Mouse (Mus musculus) limb, embryonic 13.5 days (tissue): ENCODE measurements around the gene Loxl1. TPM values are rescaled to one million over a fixed set of nuclear protein-coding genes. Genes with fewer than 3 reads are reported as not detected.
A peak's percentile ranks its signal among the peaks of the same experiment; 100 is the strongest.

Experiments used
- ATAC-seq: fragments of 200-750 bp; cut with Nextera tagmentation; 2 replicates; pipeline ENCODE4 v1.8.0; 2017; ENCODE audit warnings: low read depth, moderate number of reproducible peaks, moderate TSS enrichment; ENCODE audit not compliant: low FRiP score
- H3K27ac ChIP-seq: fragments of 300-500 bp; sonication (generic); 2 replicates; pipeline ENCODE4 v1.5.1; 2015; ENCODE audit warnings: inconsistent platforms, mild to moderate bottlenecking, moderate library complexity
- H3K27me3 ChIP-seq: fragments of 300-500 bp; sonication (generic); 2 replicates; pipeline ENCODE4 v1.6.1; 2015; ENCODE audit warnings: mild to moderate bottlenecking, inconsistent platforms
- H3K36me3 ChIP-seq: fragments of 300-500 bp; sonication (generic); 2 replicates; pipeline ENCODE4 v1.6.1; 2015; ENCODE audit warnings: inconsistent platforms, mild to moderate bottlenecking, moderate library complexity
- H3K4me1 ChIP-seq: fragments of 300-500 bp; sonication (generic); 2 replicates; pipeline ENCODE4 v1.6.1; 2015; ENCODE audit warnings: inconsistent platforms
- H3K4me2 ChIP-seq: fragments of 300-500 bp; sonication (generic); replicated peaks from 2 replicates; pipeline ENCODE4 v1.6.1; 2015; ENCODE audit warnings: inconsistent platforms, mild to moderate bottlenecking, moderate library complexity
- H3K4me3 ChIP-seq: fragments of 300-500 bp; sonication (generic); 2 replicates; pipeline ENCODE4 v1.5.1; 2015; ENCODE audit warnings: moderate library complexity, mild to moderate bottlenecking, inconsistent platforms
- H3K9ac ChIP-seq: fragments of 300-500 bp; sonication (generic); 2 replicates; pipeline ENCODE4 v1.6.1; 2015; ENCODE audit warnings: mild to moderate bottlenecking, inconsistent platforms
- H3K9me3 ChIP-seq: fragments of 300-500 bp; sonication (generic); 2 replicates; pipeline ENCODE4 v1.6.1; 2016; ENCODE audit warnings: inconsistent platforms
- WGBS: fragments of 180-500 bp; shearing (Covaris S2); methylation state at CpG from one replicate; pipeline ENCODE4 v1.1.7; 2015; 5-methylcytosine and 5-hydroxymethylcytosine counted together
- polyA plus RNA-seq: library from polyadenylated mRNA; unstranded; fragments of >200 nt; fragmentation: Nextera tagmentation; extraction: Ambion mirVana; gene quantifications from 2 replicates; pipeline ENCODE4 v1.2.1, GENCODE M21; 2015

Gene Loxl1
- polyA plus RNA-seq, 1 experiment from 2014 or later = 51.3 TPM

DNA sequence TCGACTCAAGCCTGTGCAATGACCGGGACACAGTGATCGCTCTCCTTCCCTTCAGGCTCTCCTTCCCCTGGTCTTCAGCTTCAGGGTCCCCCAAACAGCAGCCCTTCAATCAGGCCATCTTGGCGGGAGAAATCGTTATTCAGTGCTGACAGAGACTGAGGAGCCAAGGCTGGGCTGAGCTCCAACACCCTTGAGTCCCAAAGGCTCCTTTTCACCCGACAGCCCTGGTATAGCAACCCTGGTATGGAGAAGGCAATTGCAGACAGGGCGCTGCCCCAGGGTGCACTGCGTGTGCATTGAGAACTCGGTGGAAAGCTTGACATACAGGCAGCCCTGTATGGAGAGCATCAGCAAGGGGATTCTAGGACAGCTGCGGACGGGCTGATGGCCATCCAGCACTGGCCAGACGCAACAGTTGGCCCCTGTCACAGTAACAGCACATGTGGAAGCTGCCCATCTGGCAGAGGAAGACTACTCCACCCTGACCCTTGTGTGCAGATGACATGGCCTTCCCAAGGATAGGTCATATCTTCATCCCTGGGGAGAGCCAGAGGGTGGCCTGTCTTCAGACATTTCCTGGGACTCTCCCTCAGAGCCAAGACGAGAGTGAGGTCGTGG lies 2.8 kb downstream of the Loxl1 start:
- H3K9me3 ChIP-seq = no peaks in the 10 kb centered on the region
- H3K36me3 ChIP-seq = peaks cover 10% of the 10 kb centered on the region
- H3K4me2 ChIP-seq = peak overlapping the region; percentile 79
- WGBS = 73% methylated on average over 14 of the region's 14 CpGs
- H3K27me3 ChIP-seq = peaks cover 9% of the 10 kb centered on the region; the same call in 1 of the 2 replicates
- peaks cover 94% of the 10 kb centered on the region for H3K4me1 ChIP-seq
- H3K4me3 ChIP-seq = peak overlapping the region; percentile 22
- ATAC-seq = no peak
- no peak overlapping the region for H3K27ac ChIP-seq
- H3K9ac ChIP-seq = peak overlapping the region; percentile 55

DNA sequence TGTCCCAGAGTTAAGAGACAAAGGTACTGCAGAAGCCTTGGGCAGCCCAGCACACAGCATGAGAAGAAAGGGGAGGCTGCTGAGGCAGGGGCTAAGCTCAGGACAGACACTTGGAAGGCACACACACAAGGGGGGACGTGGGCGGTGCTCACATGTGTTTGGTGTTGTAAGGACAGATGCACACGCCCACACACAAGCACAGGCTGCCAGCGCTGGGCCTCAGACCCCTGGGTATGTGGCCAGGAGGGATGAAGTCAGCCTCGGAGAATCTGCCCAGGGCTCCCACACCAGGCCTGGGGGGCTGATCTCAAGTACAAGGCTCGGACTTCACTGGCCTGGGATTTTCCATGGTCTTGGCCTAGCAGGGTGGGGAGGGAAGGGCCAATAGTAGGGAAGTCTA lies 4.6 kb downstream of the Loxl1 start:
- 26% methylated on average over 6 of the region's 6 CpGs for WGBS
- H3K36me3 ChIP-seq = peaks cover 10% of the 10 kb centered on the region
- H3K4me2 ChIP-seq = peak overlapping the region; percentile 79
- peak overlapping the region; percentile 51; the same call in 1 of the 2 replicates for H3K9ac ChIP-seq
- H3K4me3 ChIP-seq = 0 out of 2 replicates have a peak overlapping the region, but pooled peaks have one; percentile 12
- peaks cover 94% of the 10 kb centered on the region for H3K4me1 ChIP-seq
- H3K27me3 ChIP-seq = peaks cover 9% of the 10 kb centered on the region; the same call in 1 of the 2 replicates
- peak overlapping the region; percentile 52; the same call in 1 of the 2 replicates for H3K27ac ChIP-seq
- no peak for ATAC-seq
- no peaks in the 10 kb centered on the region for H3K9me3 ChIP-seq

DNA sequence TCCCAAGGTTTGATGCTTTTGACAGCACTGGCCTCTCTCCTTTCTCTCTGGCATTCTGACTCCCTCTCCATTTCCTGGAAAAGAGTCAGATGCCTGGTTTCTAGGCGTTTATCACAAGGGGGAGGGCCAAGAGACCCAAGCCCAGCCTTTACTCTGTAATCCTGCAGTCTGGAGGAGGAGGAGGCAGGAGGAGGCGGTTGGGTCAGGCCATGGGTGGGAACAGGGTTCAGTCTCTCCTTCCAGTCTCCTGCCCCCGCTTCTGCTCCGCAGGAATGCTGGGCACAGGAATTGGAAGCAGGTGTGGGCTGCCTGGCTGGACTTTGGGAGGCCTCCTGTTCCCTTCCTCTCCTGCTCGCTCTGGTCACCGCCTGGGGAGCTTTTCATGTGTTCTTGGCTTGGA lies 7.3 kb downstream of the Loxl1 start:
- H3K4me3 ChIP-seq = no peak overlapping the region
- peak overlapping the region; percentile 17; the same call in 1 of the 2 replicates for H3K4me2 ChIP-seq
- no peaks in the 10 kb centered on the region for H3K27me3 ChIP-seq
- H3K36me3 ChIP-seq = peaks cover 15% of the 10 kb centered on the region
- H3K27ac ChIP-seq = peak overlapping the region; percentile 59; the same call in 1 of the 2 replicates
- no peak for ATAC-seq
- 4% methylated on average over 6 of the region's 6 CpGs for WGBS
- H3K9me3 ChIP-seq = no peaks in the 10 kb centered on the region; the same call in 1 of the 2 replicates
- peak overlapping the region; percentile 19; the same call in 1 of the 2 replicates for H3K9ac ChIP-seq
- H3K4me1 ChIP-seq = peaks cover 76% of the 10 kb centered on the region

DNA sequence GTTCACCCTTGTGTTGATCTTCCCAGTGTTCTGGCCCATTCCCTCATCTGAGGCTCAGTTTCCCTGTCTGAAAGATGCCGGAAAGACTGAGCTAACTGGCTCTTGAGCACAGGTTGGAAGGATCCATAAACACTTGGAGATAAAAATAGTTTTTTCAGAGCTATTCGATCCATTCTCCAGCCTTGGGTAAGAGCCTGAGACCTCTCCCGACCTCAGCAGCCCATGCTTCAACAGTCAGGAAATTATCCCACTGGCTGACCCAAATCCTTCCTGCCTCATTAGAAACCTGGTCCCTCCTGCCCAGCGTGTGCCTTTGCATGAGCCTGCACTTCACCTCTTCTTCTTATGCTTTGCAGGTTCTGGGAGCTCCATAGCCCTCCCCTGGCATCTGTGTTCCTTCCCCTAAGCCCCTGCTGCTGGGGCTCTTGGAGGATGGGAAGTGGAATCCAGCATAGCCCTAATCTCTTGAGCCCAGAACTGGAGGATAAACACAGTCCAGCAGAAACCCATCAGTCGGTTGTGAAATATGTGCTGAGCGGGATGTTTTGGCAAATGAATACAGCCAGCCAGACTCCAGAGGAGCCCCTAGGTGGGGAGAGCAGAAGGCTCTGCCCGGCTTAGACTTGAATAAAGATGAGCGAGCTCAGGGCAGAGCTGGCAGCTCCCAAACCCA lies 9.3 kb downstream of the Loxl1 start:
- H3K4me3 ChIP-seq = no peak overlapping the region
- H3K4me1 ChIP-seq = peaks cover 73% of the 10 kb centered on the region
- H3K36me3 ChIP-seq = peaks cover 12% of the 10 kb centered on the region; the same call in 1 of the 2 replicates
- no peaks in the 10 kb centered on the region for H3K27me3 ChIP-seq
- H3K4me2 ChIP-seq = no peak overlapping the region
- 39% methylated on average over 8 of the region's 8 CpGs for WGBS
- no peaks in the 10 kb centered on the region; the same call in 1 of the 2 replicates for H3K9me3 ChIP-seq
- no peak overlapping the region for H3K9ac ChIP-seq
- no peak for ATAC-seq
- H3K27ac ChIP-seq = peak overlapping the region; percentile 34; the same call in 1 of the 2 replicates

DNA sequence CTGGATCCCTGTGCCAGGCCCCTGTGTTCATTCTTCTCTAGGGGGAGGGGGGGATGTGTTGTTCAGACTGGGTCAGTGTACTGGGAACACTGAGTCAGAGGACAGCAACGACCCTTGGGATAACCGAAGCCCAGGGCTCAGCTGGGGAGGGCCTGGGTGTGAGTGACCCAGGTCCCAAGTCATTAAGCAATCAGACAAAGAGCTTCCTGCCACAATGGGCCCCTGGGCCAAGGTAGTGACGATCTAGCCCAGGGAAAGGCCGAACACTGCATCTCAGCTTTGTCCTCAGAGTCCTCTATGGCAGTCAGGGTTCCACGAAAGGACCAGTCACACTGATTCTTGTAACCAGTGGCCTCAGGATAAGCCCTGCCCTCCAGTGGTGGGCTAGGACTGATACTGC lies 9.9 kb downstream of the Loxl1 start:
- Histone ChIP-seq H3K36me3 (peaks cover 9% of the 10 kb centered on the region; the same call in 1 of the 2 replicates), H3K4me1 (peaks cover 68% of the 10 kb centered on the region), H3K9ac (no peak overlapping the region), H3K9me3 (no peaks in the 10 kb centered on the region; the same call in 1 of the 2 replicates), H3K4me3 (no peak overlapping the region), H3K4me2 (no peak overlapping the region), H3K27me3 (no peaks in the 10 kb centered on the region), H3K27ac (no peak overlapping the region)
- ATAC-seq = no peak
- 64% methylated on average over 5 of the region's 5 CpGs for WGBS

DNA sequence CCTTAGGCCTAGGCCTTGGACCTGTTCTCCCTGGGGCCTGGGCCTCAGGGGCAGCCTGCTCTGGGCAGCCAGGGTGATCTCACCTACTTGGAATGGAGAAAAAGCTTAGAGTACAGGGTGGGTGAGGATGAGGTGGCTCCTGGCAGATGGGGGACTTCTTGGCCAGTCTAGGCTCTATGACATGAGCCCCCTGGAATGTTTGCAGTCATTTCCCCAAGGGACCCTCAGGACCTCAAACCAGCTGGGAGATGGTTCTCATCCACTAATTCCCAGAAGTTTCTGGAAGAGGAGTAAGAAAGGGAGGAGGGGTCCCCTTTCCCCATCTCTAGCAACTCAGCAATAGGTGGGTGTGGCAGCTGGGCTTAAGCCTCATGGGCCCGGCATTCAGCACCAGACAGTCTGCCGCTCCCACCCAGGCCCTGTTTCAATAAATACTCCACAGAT lies 13.6 kb downstream of the Loxl1 start:
- Histone ChIP-seq H3K27me3 (no peaks in the 10 kb centered on the region), H3K4me2 (no peak overlapping the region), H3K4me1 (peaks cover 50% of the 10 kb centered on the region), H3K9me3 (no peaks in the 10 kb centered on the region; the same call in 1 of the 2 replicates), H3K9ac (peak overlapping the region; percentile 31; the same call in 1 of the 2 replicates), H3K4me3 (no peak overlapping the region), H3K36me3 (peaks cover 21% of the 10 kb centered on the region), H3K27ac (no peak overlapping the region; the same call in 1 of the 2 replicates)
- ATAC-seq = no peak
- WGBS = 42% methylated on average over 2 of the region's 2 CpGs

DNA sequence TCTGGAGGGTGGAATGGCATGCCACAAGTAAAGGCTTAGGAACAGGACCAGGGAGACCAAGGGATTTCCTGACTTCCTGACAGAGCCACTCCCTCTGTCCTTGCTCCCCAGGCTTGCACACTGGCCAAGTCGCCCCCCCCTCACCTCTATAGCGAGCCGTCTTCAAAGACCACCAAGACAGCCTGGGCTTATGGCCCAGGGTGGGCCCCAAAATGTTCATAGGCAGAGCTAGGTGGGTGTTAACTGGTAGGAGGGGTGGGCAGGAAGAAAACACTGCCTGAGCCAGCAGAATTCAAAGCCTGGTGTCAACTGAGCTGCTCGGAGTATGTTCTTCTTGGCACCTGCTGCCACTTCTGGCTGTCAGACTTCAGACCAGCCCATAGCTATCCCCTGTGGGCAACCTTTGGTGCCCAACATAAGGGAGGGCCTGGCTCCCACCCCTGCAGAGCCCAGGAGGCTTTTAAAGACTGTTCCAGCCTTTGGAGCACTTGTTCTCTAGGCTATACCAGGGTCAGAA lies 15.0 kb downstream of the Loxl1 start:
- H3K27me3 ChIP-seq = no peaks in the 10 kb centered on the region
- no peak overlapping the region for H3K9ac ChIP-seq
- no peak overlapping the region for H3K4me2 ChIP-seq
- ATAC-seq = peak; percentile 68
- no peaks in the 10 kb centered on the region; the same call in 1 of the 2 replicates for H3K9me3 ChIP-seq
- 0 out of 2 replicates have a peak overlapping the region, but pooled peaks have one; percentile 10 for H3K27ac ChIP-seq
- 56% methylated on average over 4 of the region's 4 CpGs for WGBS
- peaks cover 37% of the 10 kb centered on the region for H3K4me1 ChIP-seq
- no peak overlapping the region for H3K4me3 ChIP-seq
- H3K36me3 ChIP-seq = peaks cover 32% of the 10 kb centered on the region

DNA sequence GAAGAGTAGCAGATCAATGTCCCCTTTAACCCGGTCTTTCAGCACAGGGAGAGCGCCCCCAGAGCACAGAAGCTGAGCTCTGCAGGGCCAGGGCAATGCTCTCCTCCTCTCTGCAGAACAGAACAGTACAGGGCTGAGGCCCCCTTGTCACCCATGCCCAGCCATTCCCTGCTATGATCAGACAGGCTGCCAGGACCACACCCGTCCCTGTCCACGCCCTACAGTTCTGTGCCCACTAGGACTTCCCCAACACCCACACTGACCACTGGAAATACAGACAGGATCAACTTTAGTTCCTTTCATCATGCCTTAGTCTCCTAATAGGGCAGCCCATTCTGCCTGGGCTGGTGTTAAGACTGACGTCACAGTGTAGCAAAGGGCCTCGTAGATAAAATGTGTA lies 15.9 kb downstream of the Loxl1 start:
- H3K4me3 ChIP-seq = no peak overlapping the region
- H3K4me2 ChIP-seq = no peak overlapping the region
- H3K9me3 ChIP-seq = no peaks in the 10 kb centered on the region; the same call in 1 of the 2 replicates
- WGBS = 85% methylated on average over 6 of the region's 6 CpGs
- H3K36me3 ChIP-seq = peaks cover 36% of the 10 kb centered on the region
- ATAC-seq = no peak
- H3K4me1 ChIP-seq = peaks cover 34% of the 10 kb centered on the region
- no peak overlapping the region; the same call in 1 of the 2 replicates for H3K27ac ChIP-seq
- H3K27me3 ChIP-seq = no peaks in the 10 kb centered on the region
- no peak overlapping the region for H3K9ac ChIP-seq

DNA sequence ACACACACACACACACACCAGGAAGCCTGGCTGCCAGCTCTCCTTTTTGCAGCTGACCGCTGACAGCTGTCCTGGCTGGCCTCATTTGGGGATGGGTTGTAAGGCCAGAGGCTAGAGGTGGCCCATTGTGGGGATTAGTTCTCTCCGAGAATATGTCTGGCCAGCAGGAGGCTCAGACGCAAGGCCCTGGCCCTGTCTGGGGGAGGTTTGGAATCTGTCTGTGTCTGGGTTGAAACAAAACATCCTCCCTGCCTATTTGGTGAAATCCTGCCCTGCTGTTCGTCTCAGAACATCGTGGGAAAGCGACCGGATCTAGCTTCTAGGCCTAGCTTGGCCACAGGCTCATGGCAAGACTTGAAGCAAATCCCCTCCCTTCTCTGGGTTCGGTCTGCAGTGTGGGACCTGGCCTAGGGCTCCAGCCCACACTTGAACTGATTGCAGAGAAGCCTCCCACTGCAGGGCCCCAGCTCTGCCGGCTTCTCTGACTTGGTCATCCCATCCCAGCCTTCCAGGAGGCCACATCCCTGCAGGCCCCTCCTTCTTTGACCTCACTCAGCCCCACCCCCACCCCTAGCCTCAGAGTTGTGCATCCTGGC lies 17.1 kb downstream of the Loxl1 start:
- Histone ChIP-seq H3K4me3 (no peak overlapping the region), H3K4me2 (no peak overlapping the region), H3K27me3 (no peaks in the 10 kb centered on the region), H3K27ac (peak overlapping the region; percentile 22; the same call in 1 of the 2 replicates), H3K9me3 (no peaks in the 10 kb centered on the region), H3K9ac (no peak overlapping the region), H3K4me1 (peaks cover 34% of the 10 kb centered on the region), H3K36me3 (peaks cover 45% of the 10 kb centered on the region)
- 35% methylated on average over 9 of the region's 9 CpGs for WGBS
- ATAC-seq = peak; percentile 16; the same call in 1 of the 2 replicates

DNA sequence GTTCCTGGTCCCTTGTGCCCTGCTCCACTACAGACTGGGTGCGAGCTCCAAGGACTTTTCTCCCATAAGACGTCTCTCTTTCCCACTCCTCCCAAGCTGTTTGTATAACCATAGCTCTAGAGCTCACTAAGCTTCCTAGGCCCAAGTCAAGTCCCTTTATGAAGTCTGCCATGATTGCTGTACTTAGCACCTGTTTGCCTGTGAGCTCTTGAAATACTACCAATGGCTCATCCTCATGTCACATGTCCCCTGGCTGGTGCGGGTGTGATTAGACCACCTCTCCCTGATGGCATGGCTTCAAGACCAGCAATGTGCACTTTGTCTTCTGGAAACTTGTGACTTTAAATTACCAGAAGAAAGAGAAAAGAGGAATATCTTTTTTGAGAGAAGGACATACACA lies 17.6 kb downstream of the Loxl1 start:
- Histone ChIP-seq H3K27me3 (no peaks in the 10 kb centered on the region), H3K9ac (no peak overlapping the region), H3K27ac (no peak overlapping the region), H3K4me2 (no peak overlapping the region), H3K4me1 (peaks cover 34% of the 10 kb centered on the region), H3K9me3 (no peaks in the 10 kb centered on the region), H3K4me3 (no peak overlapping the region), H3K36me3 (peaks cover 50% of the 10 kb centered on the region)
- WGBS = 86% methylated on average over 3 of the region's 3 CpGs
- ATAC-seq = no peak

DNA sequence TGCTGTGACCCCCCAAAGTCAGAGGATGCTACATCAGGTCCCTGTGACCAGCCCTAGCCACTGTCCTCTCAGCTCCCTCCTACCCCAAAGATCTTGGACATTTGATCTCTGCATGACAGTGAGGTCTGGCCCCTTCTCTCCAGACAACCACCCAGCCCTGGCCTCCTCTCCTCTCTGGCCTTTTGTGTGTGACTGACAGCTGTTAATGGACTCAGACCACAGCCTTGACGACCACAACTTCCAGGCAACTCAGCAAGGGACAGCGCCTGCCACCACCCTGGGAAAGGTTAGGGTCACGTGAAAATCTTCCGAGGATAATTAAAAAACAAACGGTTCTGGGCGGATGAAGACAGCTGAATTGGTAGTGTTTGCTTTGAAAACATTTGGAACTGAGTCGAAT lies 18.5 kb downstream of the Loxl1 start:
- Histone ChIP-seq H3K9ac (no peak overlapping the region), H3K9me3 (no peaks in the 10 kb centered on the region), H3K27ac (no peak overlapping the region), H3K4me3 (no peak overlapping the region), H3K36me3 (peaks cover 57% of the 10 kb centered on the region), H3K4me2 (no peak overlapping the region), H3K27me3 (no peaks in the 10 kb centered on the region), H3K4me1 (peaks cover 27% of the 10 kb centered on the region)
- 54% methylated on average over 7 of the region's 7 CpGs for WGBS
- ATAC-seq = no peak

DNA sequence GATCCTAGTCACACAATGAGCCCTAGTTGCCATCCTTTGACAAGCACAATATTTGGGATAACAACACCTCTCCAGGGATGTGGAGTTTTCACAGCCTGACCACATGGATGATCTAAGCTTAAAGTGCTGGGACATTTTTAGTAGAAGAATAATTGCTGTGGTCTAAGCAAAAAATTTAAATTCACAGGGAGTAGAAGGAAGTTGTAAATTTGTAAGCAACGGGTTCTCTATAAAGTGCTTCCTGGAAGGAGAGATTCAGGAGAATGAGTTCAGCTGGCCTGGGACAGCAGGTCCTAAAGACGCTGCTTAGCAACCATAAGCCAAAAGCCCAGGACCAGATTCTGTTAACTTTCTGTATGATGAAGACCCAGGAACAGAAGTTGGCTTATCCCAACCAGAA lies 23.1 kb downstream of the Loxl1 start:
- no peaks in the 10 kb centered on the region for H3K9me3 ChIP-seq
- WGBS = 46% methylated on average over 2 of the region's 2 CpGs
- H3K4me1 ChIP-seq = no peaks in the 10 kb centered on the region
- no peaks in the 10 kb centered on the region for H3K27me3 ChIP-seq
- no peak for ATAC-seq
- H3K4me3 ChIP-seq = no peak overlapping the region
- no peak overlapping the region for H3K27ac ChIP-seq
- no peak overlapping the region for H3K4me2 ChIP-seq
- peaks cover 67% of the 10 kb centered on the region for H3K36me3 ChIP-seq
- no peak overlapping the region for H3K9ac ChIP-seq
